Mouse (Mus musculus): ENCODE results near the gene Dock3.
"Not testable (repeated sequence)": the region's sequence is repeated elsewhere in the genome, so short reads cannot be mapped to it uniquely, and the experiment has no call there.

GRCm38 (mm10) chr9:107174831-107175230 is 56.9 kb downstream of the Dock3 start:
- not testable (repeated sequence) for TF ChIP-seq POLR2A, CTCF (IDR thresholded peaks at IDR 0.05; ENCODE audit: insufficient read depth, low read depth, low read length)
